Mouse (Mus musculus) CD4-positive, CD25-positive, alpha-beta regulatory T cell, adult 2 months (primary cell): ENCODE measurements at regions not wholly inside any gene's neighbourhood (a gene's known extent, or its start where the extent isn't known, plus 50 kb on each side); places are given as distances from the start of the nearest gene placed in this dataset.
"Not testable (repeated sequence)": the region's sequence is repeated elsewhere in the genome, so short reads cannot be mapped to it uniquely, and the experiment has no call there.

Experiments
- DNase-seq: peaks from one replicate; pipeline ENCODE4 v3.0.0-alpha.2; 2012; ENCODE audit warnings: low read depth, low spot score

GRCm38 (mm10) chr2:16811401-16812281, 455.5 kb downstream of the Plxdc2 start:
- DNase-seq: not testable (repeated sequence)

GRCm38 (mm10) chr2:16820442-16820841, 464.3 kb downstream of the Plxdc2 start:
- no peak for DNase-seq

GRCm38 (mm10) chr2:16824681-16825230, 468.7 kb downstream of the Plxdc2 start:
- DNase-seq: no peak

- no peak for DNase-seq
Observed at GRCm38 (mm10) chr2:16827266-16827665, 471.2 kb downstream of the Plxdc2 start.

- DNase-seq: no peak
Observed at GRCm38 (mm10) chr2:16835960-16836359, 479.9 kb downstream of the Plxdc2 start.

GRCm38 (mm10) chr2:16838718-16839117, 482.6 kb downstream of the Plxdc2 start:
- no peak for DNase-seq

- no peak for DNase-seq
Observed at GRCm38 (mm10) chr2:16849916-16850315, 493.8 kb downstream of the Plxdc2 start.

- DNase-seq: no peak
Observed at GRCm38 (mm10) chr2:16860056-16860455, 504.0 kb downstream of the Plxdc2 start.

- DNase-seq: peak; percentile 25
Observed at GRCm38 (mm10) chr2:16866163-16866852, 510.2 kb downstream of the Plxdc2 start.

GRCm38 (mm10) chr2:16892381-16892780, 536.3 kb downstream of the Plxdc2 start:
- DNase-seq: not testable (repeated sequence)

GRCm38 (mm10) chr2:16909246-16910038, 553.3 kb downstream of the Plxdc2 start:
- DNase-seq: no peak

- peak; percentile 58 for DNase-seq
Observed at GRCm38 (mm10) chr2:16914633-16915032, 558.5 kb downstream of the Plxdc2 start.

- DNase-seq: no peak
Observed at GRCm38 (mm10) chr2:16929974-16930373, 573.9 kb downstream of the Plxdc2 start.

GRCm38 (mm10) chr2:16959432-16959831, 603.3 kb downstream of the Plxdc2 start:
- no peak for DNase-seq

- no peak for DNase-seq
Observed at GRCm38 (mm10) chr2:16977380-16977779, 621.3 kb downstream of the Plxdc2 start.

- DNase-seq: no peak
Observed at GRCm38 (mm10) chr2:16982823-16983222, 626.7 kb downstream of the Plxdc2 start.

- no peak for DNase-seq
Observed at GRCm38 (mm10) chr2:16983583-16984221, 627.6 kb downstream of the Plxdc2 start.
